Mouse (Mus musculus): Measurements from ENCODE around the gene Agr3.

DNA sequence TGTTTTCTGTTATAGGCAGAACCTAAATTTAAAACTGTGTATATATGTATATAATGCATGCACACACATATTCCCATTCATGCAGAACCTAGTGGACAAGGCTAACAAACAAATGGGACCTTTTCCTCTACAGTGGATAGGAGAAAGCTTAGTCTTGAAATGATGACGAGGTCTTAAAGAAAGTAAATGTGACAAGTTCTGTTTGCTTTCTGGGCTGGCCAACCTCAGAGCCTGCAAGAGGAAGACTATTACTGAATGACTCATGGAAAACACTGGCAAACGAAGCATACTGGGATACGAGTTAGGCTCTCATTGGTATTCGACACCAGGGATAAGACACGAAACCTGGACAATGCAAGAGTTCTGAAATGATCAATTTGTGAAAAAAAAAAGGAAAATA lies 59.3 kb downstream of the Agr3 start:
- TF ChIP-seq POLR2A (IDR thresholded peaks at IDR 0.05; ENCODE audit: borderline replicate concordance, insufficient read depth, low read length) (no peak), CTCF (IDR thresholded peaks at IDR 0.05; ENCODE audit: borderline replicate concordance, insufficient read depth, low read depth, low read length) (no peak)

All from cerebellum, adult 2 months (tissue).